Mouse (Mus musculus): ENCODE results near the gene Rnf150. TPM values are rescaled to one million over a fixed set of nuclear protein-coding genes. Genes with fewer than 3 reads are reported as not detected.
A peak's percentile ranks its signal among the peaks of the same experiment; 100 is the strongest.

The Rnf150 gene
- 10 to 100 TPM; 15.2 to 17.2 TPM for total RNA-seq (2021)
- long read RNA-seq, experiment 1, partial matches to known transcripts, result 0 of 2 reads
- long read RNA-seq, experiment 1, other reads (novel, unspliced or antisense), result 2 of 2 reads
- long read RNA-seq, experiment 2, full-length matches to known transcripts, result 1 of 4 reads
- long read RNA-seq, experiment 2, partial matches to known transcripts, result 1 of 4 reads
- long read RNA-seq, experiment 2, other reads (novel, unspliced or antisense), result 2 of 4 reads

DNA sequence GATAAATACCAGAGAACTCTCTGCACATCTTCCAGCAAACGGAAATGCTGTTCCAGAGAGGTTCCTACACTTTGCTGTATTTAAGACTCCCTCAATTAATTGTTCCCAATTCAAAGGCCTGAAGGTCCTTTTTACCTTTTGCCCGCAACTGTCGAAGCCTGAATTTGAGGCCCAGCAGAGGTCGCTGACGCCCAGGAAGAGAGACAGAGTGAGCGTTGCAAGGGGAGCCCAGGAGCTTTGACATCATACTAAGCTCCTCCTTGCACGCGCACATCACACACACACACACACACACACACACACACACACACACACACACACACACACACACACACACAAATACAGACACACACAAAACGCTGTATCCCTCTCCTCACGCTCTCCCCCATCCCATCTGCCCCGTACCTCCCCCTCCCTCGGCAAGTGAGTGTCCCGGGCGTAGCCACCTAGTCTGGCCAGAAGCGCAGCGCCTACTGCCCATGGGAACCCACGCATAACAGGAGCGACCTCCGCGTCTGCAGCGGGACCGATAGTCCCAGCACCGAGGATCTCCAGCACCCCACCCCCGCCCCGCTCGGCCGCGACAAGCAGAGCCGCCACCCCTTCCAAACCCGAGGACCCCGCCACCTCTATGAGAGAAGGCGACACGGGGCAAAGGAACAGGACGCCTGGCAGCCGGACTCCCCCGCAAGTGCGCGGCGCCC is at the start of gene Rnf150:
TSS of gene Rnf150 (plus strand) at position 316 of the 704 bp plus-strand sequence.
- DNase-seq (ENCODE audit: low spot score in 2 of 2), result peak; percentile 50 to 83

DNA sequence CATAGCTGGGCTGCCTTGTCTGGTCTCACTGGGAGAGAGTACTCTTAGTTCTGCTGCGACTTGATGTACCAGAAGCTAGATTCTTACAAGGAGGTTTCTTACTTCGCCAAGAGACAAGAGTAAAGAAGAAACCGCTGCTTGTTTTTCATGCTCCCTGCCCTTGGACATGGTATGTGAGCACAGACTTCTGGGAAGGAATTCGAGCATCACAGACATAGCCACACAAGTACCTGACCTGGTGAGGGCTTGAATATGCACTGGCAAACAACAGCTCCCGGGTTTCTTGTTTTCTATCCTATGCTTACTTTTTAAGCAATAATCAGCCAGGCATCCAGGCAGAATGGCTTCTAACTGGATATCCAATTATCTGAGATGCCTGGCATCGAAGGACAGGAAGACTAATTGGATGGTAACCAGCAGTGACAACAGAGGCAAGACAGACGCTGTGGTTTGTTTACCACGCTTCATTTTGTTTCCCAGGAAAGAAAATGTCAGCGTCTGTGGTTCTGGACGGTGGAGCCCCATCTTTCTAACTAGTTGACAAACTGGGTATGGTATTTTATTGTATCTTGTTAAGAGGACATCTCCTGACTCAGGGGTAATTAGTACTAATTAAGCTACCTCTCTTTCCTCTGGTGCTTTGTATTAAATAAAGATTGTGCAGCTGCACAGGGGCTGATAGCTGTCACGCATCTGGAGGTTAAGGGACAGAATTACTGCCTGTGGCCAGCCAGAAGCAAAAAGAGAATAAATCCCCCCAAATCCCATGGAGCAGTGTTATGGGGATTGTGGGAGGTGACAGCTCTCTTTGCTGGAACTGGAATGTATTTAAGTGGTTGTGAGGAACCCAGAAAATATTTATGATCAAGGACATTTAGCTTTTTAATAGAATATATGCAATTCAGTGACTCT is 36.8 kb upstream of the Rnf150 start:
- DNase-seq (ENCODE audit: low spot score in 2 of 2), result no peak

GRCm38 (mm10) chr8:82840415-82840814 is 22.7 kb upstream of the Rnf150 start:
- DNase-seq (ENCODE audit: low spot score in 2 of 2), result no peak

DNA sequence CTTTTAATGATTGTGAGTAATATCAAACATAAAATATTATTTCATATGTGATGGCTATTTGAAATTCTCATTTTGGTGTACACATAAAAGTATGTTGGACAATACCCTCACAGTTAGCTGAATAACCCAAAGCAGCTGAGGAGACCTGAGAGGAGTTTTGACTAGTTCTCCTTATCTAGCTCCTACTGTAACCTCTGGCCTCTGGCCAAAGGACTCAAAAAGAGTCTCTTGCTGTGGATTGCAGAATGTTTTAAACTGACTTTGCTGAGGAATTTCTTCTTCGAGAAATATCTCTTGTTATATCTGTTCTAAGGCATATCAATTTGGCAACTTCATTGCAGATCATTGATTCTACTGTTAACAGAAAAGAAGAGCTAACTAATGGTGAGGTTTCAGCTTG is 22.2 kb upstream of the Rnf150 start:
- no peak for DNase-seq (ENCODE audit: low spot score in 2 of 2)

DNA sequence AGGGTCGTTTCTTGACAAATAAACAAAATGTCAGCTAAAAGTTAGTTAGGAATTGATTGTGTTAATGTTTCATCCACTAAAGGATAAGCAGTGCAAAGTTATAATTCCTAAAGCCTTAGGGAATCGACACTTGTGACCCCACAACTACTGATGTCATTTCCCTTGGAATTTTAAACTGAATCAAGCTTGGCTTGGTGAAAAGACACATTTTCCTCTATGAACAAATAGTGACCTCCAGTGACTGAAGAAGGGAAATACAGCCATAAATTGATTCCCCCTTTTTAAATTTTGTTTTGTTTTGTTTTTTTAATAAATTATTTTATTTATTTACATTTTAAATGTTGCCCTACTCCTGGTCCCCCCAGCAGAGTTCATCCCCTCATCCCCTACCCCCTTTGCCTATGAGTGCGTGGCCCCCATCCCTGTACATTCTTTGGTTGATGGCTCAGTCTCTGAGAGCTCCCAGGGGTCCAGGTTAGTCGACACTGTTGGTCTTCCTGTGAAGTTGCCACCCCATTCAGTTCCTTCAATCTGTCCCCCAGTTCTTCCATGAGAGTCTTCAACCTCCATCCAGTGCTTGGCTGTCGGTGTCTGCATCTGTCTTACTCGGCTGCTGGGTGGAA is 21.5 kb upstream of the Rnf150 start:
- DNase-seq (ENCODE audit: low spot score in 2 of 2), result no peak

DNA sequence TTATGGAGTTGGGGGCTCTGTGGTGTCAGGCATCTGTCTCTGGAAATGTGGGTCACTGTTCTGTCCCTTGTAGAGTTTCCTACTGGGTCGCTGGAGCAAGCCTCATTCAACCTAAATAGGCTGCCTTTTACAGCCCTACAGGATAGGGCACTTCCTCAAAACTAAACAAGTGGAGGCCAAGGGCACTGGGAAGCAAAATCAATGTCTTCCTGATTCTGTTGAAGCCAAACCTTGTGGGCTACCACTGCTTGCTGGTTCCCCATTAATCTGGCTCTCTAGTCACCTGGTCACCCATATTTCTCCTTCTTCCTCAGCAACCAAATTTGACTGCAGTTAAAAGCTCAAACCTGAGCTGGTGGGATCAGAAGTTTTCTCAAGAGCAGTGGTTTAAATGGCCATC is 19.5 kb upstream of the Rnf150 start:
- DNase-seq (ENCODE audit: low spot score in 2 of 2), result no peak

GRCm38 (mm10) chr8:82844413-82844812 is 18.7 kb upstream of the Rnf150 start:
- DNase-seq (ENCODE audit: low spot score in 2 of 2), result no peak

DNA sequence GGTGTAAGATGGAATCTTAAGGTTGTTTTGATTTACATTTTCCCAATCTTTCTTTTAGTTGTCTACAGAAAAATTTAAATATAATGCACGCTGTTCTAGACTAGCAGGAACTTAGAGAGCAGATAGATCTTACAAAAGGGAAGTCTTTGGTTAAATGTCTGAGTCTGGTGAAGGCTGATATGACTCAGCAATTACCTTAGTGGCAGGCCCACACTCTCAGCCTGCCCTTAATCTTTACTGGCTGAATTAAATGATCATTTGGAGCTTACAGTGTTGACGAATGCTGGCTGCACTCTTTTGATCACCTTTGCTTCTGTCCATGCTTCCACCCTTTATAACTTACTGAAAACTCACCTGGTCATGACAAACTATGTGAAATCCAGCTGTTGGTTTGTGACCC is 17.1 kb upstream of the Rnf150 start:
- no peak for DNase-seq (ENCODE audit: low spot score in 2 of 2)

GRCm38 (mm10) chr8:82846730-82847129 is 16.4 kb upstream of the Rnf150 start:
- DNase-seq (ENCODE audit: low spot score in 2 of 2), result no peak

DNA sequence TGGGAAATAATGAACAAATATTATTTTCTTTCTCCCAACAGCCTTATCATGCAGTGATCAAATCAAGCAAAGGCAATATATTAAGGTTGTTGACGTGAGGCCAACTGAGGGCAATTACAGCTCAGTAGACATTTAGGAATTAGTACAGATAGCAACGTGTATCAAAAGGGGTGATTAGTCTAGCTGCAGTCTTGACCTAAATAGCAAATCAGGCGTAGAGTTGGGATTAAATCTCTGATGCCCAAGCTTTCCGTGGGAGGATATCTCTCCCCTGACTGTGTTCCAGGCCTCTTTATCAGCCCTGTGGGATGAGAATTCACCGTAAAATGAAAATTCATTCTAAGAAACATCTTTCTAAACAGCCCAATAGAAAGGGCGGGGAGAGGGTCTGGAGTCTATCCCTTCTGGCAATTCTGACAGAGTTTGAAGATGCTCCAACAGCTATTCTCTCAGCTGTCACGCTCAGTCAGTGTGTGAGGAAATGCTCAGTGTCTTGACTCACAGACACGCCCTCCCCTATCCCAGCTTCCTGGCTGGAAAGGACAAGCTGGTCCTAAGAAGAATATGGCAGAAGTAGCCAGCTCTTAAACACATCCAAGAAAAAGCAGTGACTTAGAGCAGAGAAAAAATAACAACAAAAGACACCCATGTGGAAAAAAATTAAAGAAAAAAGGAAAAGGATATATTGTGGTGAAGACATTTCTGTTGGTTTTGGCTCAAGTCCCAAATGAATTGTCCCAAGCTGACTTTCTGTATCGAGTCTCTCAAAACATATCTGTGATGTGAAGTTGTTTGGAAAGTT is 4.4 kb upstream of the Rnf150 start:
- DNase-seq (ENCODE audit: low spot score in 2 of 2), result peak in 1 of 2 experiments; percentile 29

DNA sequence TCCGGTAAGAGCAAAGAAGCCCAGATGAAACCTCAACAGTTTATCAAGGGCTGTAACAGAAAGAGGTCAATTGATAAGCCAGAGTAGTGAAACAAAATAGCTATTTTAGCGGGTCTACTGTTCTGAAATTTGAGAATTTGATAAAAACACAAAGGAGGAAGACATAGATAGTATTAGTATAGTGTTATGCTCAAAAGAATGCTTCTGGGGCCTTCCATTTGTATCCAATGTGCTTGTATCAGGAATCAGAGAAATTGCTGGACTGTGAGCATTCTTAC is 3.9 kb upstream of the Rnf150 start:
- no peak for DNase-seq (ENCODE audit: low spot score in 2 of 2)

GRCm38 (mm10) chr8:82863745-82864520 is 777 bp downstream of the Rnf150 start:
- peak; percentile 55 to 66 for DNase-seq (ENCODE audit: low spot score in 2 of 2)

GRCm38 (mm10) chr8:82864521-82864818 is 1.3 kb downstream of the Rnf150 start:
- no peak for DNase-seq (ENCODE audit: low spot score in 2 of 2)

GRCm38 (mm10) chr8:82865239-82865638 is 2.1 kb downstream of the Rnf150 start:
- DNase-seq (ENCODE audit: low spot score in 2 of 2), result no peak

GRCm38 (mm10) chr8:82866251-82866650 is 3.1 kb downstream of the Rnf150 start:
- no peak for DNase-seq (ENCODE audit: low spot score in 2 of 2)

DNA sequence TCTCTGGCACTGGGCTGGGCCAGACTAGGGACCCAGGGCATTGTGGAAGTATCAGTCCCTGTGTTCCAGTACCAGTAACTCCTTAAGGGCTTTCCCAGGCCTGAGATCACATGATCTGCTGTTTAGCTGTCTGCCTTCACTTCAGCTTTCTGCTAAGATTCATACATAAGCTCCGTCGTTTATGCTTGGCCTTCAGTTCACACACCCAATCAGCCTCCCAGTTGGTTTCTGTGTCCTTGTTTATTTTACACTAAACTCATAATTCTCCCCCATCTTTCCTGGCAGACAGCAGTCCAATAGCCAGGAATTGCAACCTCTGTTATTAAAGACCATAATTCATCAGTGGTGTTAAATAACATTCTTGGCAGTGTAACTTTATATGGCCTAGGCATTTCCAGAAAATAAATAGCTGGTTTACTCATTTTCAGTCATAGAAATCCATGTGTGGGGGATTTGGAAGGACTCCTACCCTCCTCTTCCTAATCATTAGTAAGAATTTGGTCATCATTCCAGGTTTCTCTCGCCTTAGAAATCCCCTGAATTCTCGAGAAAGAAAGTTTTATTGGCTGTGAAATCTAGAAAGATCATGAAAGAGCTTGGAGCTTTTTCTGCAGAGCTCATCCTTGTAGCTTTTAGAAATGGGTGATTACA is 7.8 kb downstream of the Rnf150 start:
- no peak for DNase-seq (ENCODE audit: low spot score in 2 of 2)

DNA sequence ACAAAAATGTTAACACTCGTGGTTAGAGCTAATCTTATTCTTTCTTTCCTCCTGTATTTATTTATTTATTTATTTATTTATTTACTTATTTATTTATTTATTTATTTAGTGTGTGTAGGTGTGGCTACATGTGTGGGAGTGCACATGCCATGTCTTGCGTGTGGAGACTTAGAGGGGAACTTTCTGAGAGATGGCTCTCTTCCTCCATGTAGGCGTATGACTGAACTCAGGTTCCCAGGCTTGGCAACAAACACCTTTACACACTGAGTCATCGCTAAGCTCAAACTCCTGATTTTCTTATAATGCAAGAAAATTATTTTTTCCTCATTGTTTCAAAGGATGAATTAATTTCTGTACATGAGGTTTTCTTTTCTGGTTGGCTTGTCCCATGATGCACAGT is 8.8 kb downstream of the Rnf150 start:
- DNase-seq (ENCODE audit: low spot score in 2 of 2), result no peak

DNA sequence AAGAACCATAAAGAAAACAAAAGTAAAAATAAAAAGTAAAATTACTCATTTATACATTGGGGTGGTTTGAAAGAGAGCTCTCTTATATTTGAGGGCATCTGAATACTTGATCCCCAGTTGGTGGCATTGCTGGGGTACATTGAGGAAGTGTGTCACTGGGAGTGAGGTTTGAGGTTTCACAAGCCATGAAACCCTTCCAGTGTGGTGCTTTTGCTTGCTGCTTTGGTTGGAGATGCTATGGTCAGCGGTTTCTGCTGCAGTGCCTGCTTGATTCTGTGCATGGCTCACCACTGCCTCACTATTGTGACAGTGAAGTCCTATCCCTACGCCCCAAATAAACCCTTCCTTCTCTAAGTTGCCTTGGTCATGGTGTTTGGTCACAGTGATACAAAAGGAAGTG is 10.9 kb downstream of the Rnf150 start:
- DNase-seq (ENCODE audit: low spot score in 2 of 2), result no peak

GRCm38 (mm10) chr8:82875135-82875534 is 12.0 kb downstream of the Rnf150 start:
- no peak for DNase-seq (ENCODE audit: low spot score in 2 of 2)

- no peak for DNase-seq (ENCODE audit: low spot score in 2 of 2)
Observed at GRCm38 (mm10) chr8:82884480-82884879, 21.3 kb downstream of the Rnf150 start.
